Mouse (Mus musculus) testis, adult 2 months (tissue): ENCODE measurements around the gene Cyth1.

ENCODE experiments used
- CTCF ChIP-seq: fragments of 200-500 bp; IDR thresholded peaks from 2 replicates; pipeline ENCODE4 v1.5.1; 2012; ENCODE audit warnings: low read depth, mild to moderate bottlenecking, inconsistent platforms, low read length, moderate library complexity; ENCODE audit not compliant: control insufficient read depth, insufficient read depth, insufficient replicate concordance
- POLR2A ChIP-seq: fragments of 200-500 bp; IDR thresholded peaks from 2 replicates; pipeline ENCODE4 v1.6.1; 2012; ENCODE audit warnings: low read depth, mild to moderate bottlenecking, inconsistent platforms, low read length, moderate library complexity; ENCODE audit not compliant: control insufficient read depth

DNA sequence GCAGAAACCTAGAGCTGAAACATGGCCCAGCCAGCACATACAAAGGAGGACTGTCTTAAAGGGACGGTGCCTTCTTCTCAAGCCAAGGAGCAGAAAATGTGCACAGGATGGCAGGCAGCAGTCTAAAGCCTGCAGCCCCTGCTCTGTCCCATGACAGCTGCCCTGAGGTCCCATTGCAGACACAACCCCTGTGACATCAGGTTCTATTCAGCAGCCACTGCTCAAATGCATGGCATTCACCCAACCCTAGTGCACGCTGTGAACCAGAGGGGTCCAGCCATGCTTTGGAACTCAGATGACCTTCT, 50.1 kb downstream of the Cyth1 start:
- TF ChIP-seq CTCF (no peak), POLR2A (no peak)
